Mouse (Mus musculus) lung, postnatal 0 days (tissue): ENCODE data around the gene Dip2b. TPM values are rescaled to one million over a fixed set of nuclear protein-coding genes. Genes with fewer than 3 reads are reported as not detected.

Experiments
- ATAC-seq: fragments of 200-750 bp; cut with Nextera tagmentation; 2 replicates; pipeline ENCODE4 v1.8.0; 2017; ENCODE audit warnings: moderate library complexity
- DNase-seq: peaks from one replicate; pipeline ENCODE4 v3.0.0-alpha.2; 2016; ENCODE audit warnings: low spot score
- H3K27ac ChIP-seq: fragments of 300-500 bp; sonication (generic); 2 replicates; pipeline ENCODE4 v1.5.1; 2014; ENCODE audit warnings: antibody characterized with exemption, mild to moderate bottlenecking, low read length, mixed read lengths
- H3K27me3 ChIP-seq: fragments of 300-500 bp; sonication (generic); replicated peaks from 2 replicates; pipeline ENCODE4 v1.6.1; 2014; ENCODE audit warnings: low read length, mixed read lengths; ENCODE audit not compliant: insufficient read depth
- H3K36me3 ChIP-seq: fragments of 300-500 bp; sonication (generic); 2 replicates; pipeline ENCODE4 v1.6.1; 2014; ENCODE audit warnings: low read length, mixed read lengths; ENCODE audit not compliant: insufficient read depth
- H3K4me1 ChIP-seq: fragments of 300-500 bp; sonication (generic); 2 replicates; pipeline ENCODE4 v1.6.1; 2014; ENCODE audit warnings: antibody characterized with exemption, low read depth, low read length, mixed read lengths; ENCODE audit not compliant: insufficient read depth
- H3K4me2 ChIP-seq: fragments of 300-500 bp; sonication (generic); replicated peaks from 2 replicates; pipeline ENCODE4 v1.6.1; 2014; ENCODE audit warnings: low read depth, mild to moderate bottlenecking, low read length, moderate library complexity, mixed read lengths
- H3K4me3 ChIP-seq: fragments of 300-500 bp; sonication (generic); 2 replicates; pipeline ENCODE4 v1.5.1; 2014; ENCODE audit warnings: low read depth, low read length
- H3K9ac ChIP-seq: fragments of 300-500 bp; sonication (generic); replicated peaks from 2 replicates; pipeline ENCODE4 v1.6.1; 2014; ENCODE audit warnings: low read depth, mild to moderate bottlenecking
- H3K9me3 ChIP-seq: fragments of 300-500 bp; sonication (generic); 2 replicates; pipeline ENCODE4 v1.6.1; 2016; ENCODE audit warnings: low read length, mixed read lengths
- CTCF ChIP-seq: IDR thresholded peaks from 2 replicates; pipeline ENCODE4 v1.5.1; 2016; ENCODE audit warnings: antibody characterized with exemption, mild to moderate bottlenecking
- EP300 ChIP-seq: IDR thresholded peaks from 2 replicates; pipeline ENCODE4 v1.6.1; 2016; ENCODE audit warnings: antibody characterized with exemption, mild to moderate bottlenecking, control low read depth
- WGBS: fragments of 180-500 bp; shearing (Covaris S2); extraction: QIAGEN DNeasy Blood & Tissue Kit; methylation state at CpG from one replicate; pipeline ENCODE4 v1.1.7; 2014; 5-methylcytosine and 5-hydroxymethylcytosine counted together
- polyA plus RNA-seq: library from polyadenylated mRNA; unstranded; fragments of >200 nt; fragmentation: Nextera tagmentation; extraction: Ambion mirVana; gene quantifications from 2 replicates; pipeline ENCODE4 v1.2.1, GENCODE M21; 2015

The Dip2b gene
- polyA plus RNA-seq, 1 experiment from 2014 or later, result 6.6 TPM

GRCm38 (mm10) chr15:100101206-100101605, 62.7 kb downstream of the Dip2b start:
- ATAC-seq, result no peak
- H3K4me2 ChIP-seq, result no peak overlapping the region
- peaks cover 11% of the 10 kb centered on the region for H3K4me1 ChIP-seq
- H3K4me3 ChIP-seq, result no peak overlapping the region
- TF ChIP-seq EP300 (no peak), CTCF (no peak)
- H3K9me3 ChIP-seq, result no peaks in the 10 kb centered on the region
- no peak overlapping the region for H3K9ac ChIP-seq
- DNase-seq, result peak; percentile 42
- H3K27ac ChIP-seq, result no peak overlapping the region
- H3K27me3 ChIP-seq, result no peaks in the 10 kb centered on the region
- H3K36me3 ChIP-seq, result no peaks in the 10 kb centered on the region

GRCm38 (mm10) chr15:100104126-100104525, 65.7 kb downstream of the Dip2b start:
- H3K4me3 ChIP-seq, result no peak overlapping the region
- no peaks in the 10 kb centered on the region for H3K27me3 ChIP-seq
- ATAC-seq, result no peak
- 80% methylated on average over 2 of the region's 2 CpGs for WGBS
- no peak overlapping the region for H3K9ac ChIP-seq
- no peaks in the 10 kb centered on the region for H3K9me3 ChIP-seq
- H3K4me1 ChIP-seq, result peaks cover 11% of the 10 kb centered on the region
- no peaks in the 10 kb centered on the region for H3K36me3 ChIP-seq
- no peak overlapping the region for H3K27ac ChIP-seq
- no peak for DNase-seq
- TF ChIP-seq EP300, result no peak
- no peak for TF ChIP-seq CTCF
- H3K4me2 ChIP-seq, result no peak overlapping the region

GRCm38 (mm10) chr15:100108071-100108782, 69.8 kb downstream of the Dip2b start:
- TF ChIP-seq CTCF (no peak), EP300 (no peak)
- peak; percentile 45 for DNase-seq
- H3K4me3 ChIP-seq, result no peak overlapping the region
- H3K4me1 ChIP-seq, result no peaks in the 10 kb centered on the region
- H3K27me3 ChIP-seq, result no peaks in the 10 kb centered on the region
- H3K4me2 ChIP-seq, result 0 out of 2 replicates have a peak overlapping the region, but pooled peaks have one; percentile 22
- no peaks in the 10 kb centered on the region for H3K9me3 ChIP-seq
- no peaks in the 10 kb centered on the region for H3K36me3 ChIP-seq
- WGBS, result 53% methylated on average over 18 of the region's 18 CpGs
- no peak overlapping the region for H3K27ac ChIP-seq
- ATAC-seq, result peak; percentile 54
- H3K9ac ChIP-seq, result no peak overlapping the region

- DNase-seq (no peak), ATAC-seq (no peak)
- H3K9ac ChIP-seq, result no peak overlapping the region
- H3K36me3 ChIP-seq, result no peaks in the 10 kb centered on the region
- H3K4me1 ChIP-seq, result 0 out of 2 replicates have a peak, but pooled peaks cover 5% of the 10 kb centered on the region
- no peaks in the 10 kb centered on the region for H3K9me3 ChIP-seq
- H3K4me2 ChIP-seq, result no peak overlapping the region
- no peak for TF ChIP-seq CTCF
- 71% methylated on average over 3 of the region's 3 CpGs for WGBS
- no peak overlapping the region for H3K4me3 ChIP-seq
- no peaks in the 10 kb centered on the region for H3K27me3 ChIP-seq
- no peak overlapping the region for H3K27ac ChIP-seq
Measured at GRCm38 (mm10) chr15:100109916-100110315, 71.5 kb downstream of the Dip2b start.

GRCm38 (mm10) chr15:100111891-100112290, 73.4 kb downstream of the Dip2b start:
- H3K9me3 ChIP-seq, result no peaks in the 10 kb centered on the region
- DNase-seq, result no peak
- TF ChIP-seq EP300, result no peak
- TF ChIP-seq CTCF, result no peak
- 57% methylated on average over 9 of the region's 9 CpGs for WGBS
- H3K4me3 ChIP-seq, result no peak overlapping the region
- no peak overlapping the region for H3K27ac ChIP-seq
- no peak for ATAC-seq
- H3K4me1 ChIP-seq, result 0 out of 2 replicates have a peak, but pooled peaks cover 5% of the 10 kb centered on the region
- H3K27me3 ChIP-seq, result no peaks in the 10 kb centered on the region
- H3K9ac ChIP-seq, result no peak overlapping the region
- no peaks in the 10 kb centered on the region for H3K36me3 ChIP-seq
- no peak overlapping the region for H3K4me2 ChIP-seq

DNA sequence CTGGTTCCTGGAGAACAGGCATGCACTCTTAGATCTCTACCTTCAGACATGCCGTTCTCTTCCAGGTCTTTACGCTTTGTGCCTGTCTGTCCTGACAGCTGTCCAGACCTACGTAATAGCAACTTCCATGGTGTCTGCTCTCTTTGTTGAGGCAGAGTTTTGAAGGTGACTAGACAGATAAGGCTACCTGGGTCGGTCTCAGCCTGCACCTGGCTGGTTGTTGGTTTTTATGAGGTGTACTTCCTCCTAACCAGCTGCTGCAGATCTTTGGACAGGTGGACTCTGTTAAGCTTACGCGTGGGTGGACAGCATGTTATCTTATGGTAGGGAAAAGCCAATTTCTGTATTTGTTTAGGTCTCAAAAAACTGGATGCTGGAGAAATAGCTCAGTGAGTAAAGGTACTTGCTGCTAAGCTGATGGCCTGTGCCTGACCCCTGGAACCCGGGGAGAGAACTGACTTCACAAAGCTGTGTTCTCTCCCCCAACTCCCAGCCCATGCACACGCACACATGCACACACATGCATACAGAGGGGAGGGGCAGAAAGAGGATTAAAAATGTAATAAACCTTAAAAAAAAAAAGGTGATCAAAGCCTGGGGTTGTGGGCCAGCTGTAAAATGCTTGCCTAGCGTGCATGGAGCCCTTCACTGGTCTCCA, 74.0 kb downstream of the Dip2b start:
- H3K9ac ChIP-seq, result no peak overlapping the region
- TF ChIP-seq EP300 (no peak), CTCF (no peak)
- no peak for ATAC-seq
- DNase-seq, result no peak
- no peak overlapping the region for H3K4me3 ChIP-seq
- H3K9me3 ChIP-seq, result no peaks in the 10 kb centered on the region
- H3K36me3 ChIP-seq, result no peaks in the 10 kb centered on the region
- H3K27me3 ChIP-seq, result no peaks in the 10 kb centered on the region
- WGBS, result 59% methylated on average over 9 of the region's 9 CpGs
- H3K4me2 ChIP-seq, result no peak overlapping the region
- 0 out of 2 replicates have a peak, but pooled peaks cover 5% of the 10 kb centered on the region for H3K4me1 ChIP-seq
- no peak overlapping the region for H3K27ac ChIP-seq
